Mouse (Mus musculus) midbrain, postnatal 0 days (tissue): ENCODE data around the gene 1110004F10Rik. TPM values are rescaled to one million over a fixed set of nuclear protein-coding genes. Genes with fewer than 3 reads are reported as not detected.

Source experiments
- ATAC-seq: fragments of 200-750 bp; cut with Nextera tagmentation; 2 replicates; pipeline ENCODE4 v1.8.0; 2017; ENCODE audit warnings: moderate number of reproducible peaks, mild to moderate bottlenecking, moderate TSS enrichment, moderate library complexity; ENCODE audit not compliant: low FRiP score
- DNase-seq: peaks from one replicate; pipeline ENCODE4 v3.0.0-alpha.2; 2015; ENCODE audit warnings: low spot score
- H3K27ac ChIP-seq: fragments of 300-500 bp; sonication (generic); 2 replicates; pipeline ENCODE4 v1.5.1; 2014; ENCODE audit warnings: low read depth, mild to moderate bottlenecking, low read length, mixed read lengths
- H3K27me3 ChIP-seq: fragments of 300-500 bp; sonication (generic); 2 replicates; pipeline ENCODE4 v1.6.1; 2014; ENCODE audit warnings: low read length, control low read depth, mixed read lengths; ENCODE audit not compliant: insufficient read depth
- H3K36me3 ChIP-seq: fragments of 300-500 bp; sonication (generic); 2 replicates; pipeline ENCODE4 v1.6.1; 2014; ENCODE audit warnings: low read length, control low read depth, mixed read lengths; ENCODE audit not compliant: insufficient read depth
- H3K4me1 ChIP-seq: fragments of 300-500 bp; sonication (generic); 2 replicates; pipeline ENCODE4 v1.6.1; 2014; ENCODE audit warnings: mild to moderate bottlenecking, control low read depth, antibody characterized with exemption, low read length, mixed read lengths; ENCODE audit not compliant: insufficient read depth
- H3K4me2 ChIP-seq: fragments of 300-500 bp; sonication (generic); 2 replicates; pipeline ENCODE4 v1.6.1; 2014; ENCODE audit warnings: low read depth, mild to moderate bottlenecking, low read length, mixed read lengths; ENCODE audit not compliant: poor library complexity, severe bottlenecking
- H3K4me3 ChIP-seq: fragments of 300-500 bp; sonication (generic); 2 replicates; pipeline ENCODE4 v1.5.1; 2014; ENCODE audit warnings: low read depth, mild to moderate bottlenecking, low read length, moderate library complexity
- H3K9ac ChIP-seq: fragments of 300-500 bp; sonication (generic); replicated peaks from 2 replicates; pipeline ENCODE4 v1.6.1; 2014; ENCODE audit warnings: mild to moderate bottlenecking, low read length, moderate library complexity, mixed read lengths; ENCODE audit not compliant: poor library complexity, severe bottlenecking
- H3K9me3 ChIP-seq: fragments of 300-500 bp; sonication (generic); 2 replicates; pipeline ENCODE4 v1.6.1; 2016; ENCODE audit warnings: low read length, control low read depth
- CTCF ChIP-seq: IDR thresholded peaks from 2 replicates; pipeline ENCODE4 v1.5.1; 2016; ENCODE audit warnings: antibody characterized with exemption, mild to moderate bottlenecking
- WGBS: fragments of 180-500 bp; shearing (Covaris S2); extraction: QIAGEN DNeasy Blood & Tissue Kit; methylation state at CpG from one replicate; pipeline ENCODE4 v1.1.7; 2014; 5-methylcytosine and 5-hydroxymethylcytosine counted together
- polyA plus RNA-seq: library from polyadenylated mRNA; unstranded; fragments of >200 nt; fragmentation: Nextera tagmentation; extraction: Ambion mirVana; gene quantifications from 2 replicates; pipeline ENCODE4 v1.2.1, GENCODE M21; 2015
- total RNA-seq: library from RNA; depleted of rRNA; stranded (reverse); fragments of >200 nt; gene quantifications from 2 replicates; pipeline ENCODE4 v1.2.3, GENCODE M21; 2014

The 1110004F10Rik gene
- total and polyA plus RNA-seq, 2 experiments from 2014 or later = 169 to 370 TPM

DNA sequence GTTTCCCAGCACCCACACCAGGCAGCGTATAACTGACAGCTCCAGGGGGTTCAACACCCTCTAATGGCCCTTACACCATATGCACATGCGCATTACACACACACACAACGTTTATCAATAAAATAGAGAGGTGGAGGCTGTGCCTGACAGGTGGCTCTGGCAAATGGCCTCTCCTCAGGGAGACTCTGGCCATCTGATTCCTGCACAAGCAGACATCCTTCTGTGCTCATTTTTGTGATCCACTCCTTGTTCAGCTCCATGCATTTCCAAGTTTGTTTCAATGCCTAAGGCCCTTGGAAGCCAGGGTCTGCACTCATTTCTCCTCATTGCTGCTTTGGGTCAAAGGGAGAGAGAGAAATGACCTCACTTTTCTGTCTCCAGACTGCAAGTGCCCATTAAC, 71.5 kb downstream of the 1110004F10Rik start:
- H3K4me3 ChIP-seq = no peak overlapping the region
- TF ChIP-seq CTCF = no peak
- H3K9me3 ChIP-seq = no peaks in the 10 kb centered on the region
- 78% methylated on average over 3 of the region's 3 CpGs for WGBS
- 0 out of 2 replicates have a peak, but pooled peaks cover 8% of the 10 kb centered on the region for H3K36me3 ChIP-seq
- DNase-seq (no peak), ATAC-seq (no peak)
- H3K27ac ChIP-seq = no peak overlapping the region
- no peaks in the 10 kb centered on the region for H3K27me3 ChIP-seq
- H3K4me2 ChIP-seq = no peak overlapping the region
- H3K9ac ChIP-seq = no peak overlapping the region
- no peaks in the 10 kb centered on the region for H3K4me1 ChIP-seq

DNA sequence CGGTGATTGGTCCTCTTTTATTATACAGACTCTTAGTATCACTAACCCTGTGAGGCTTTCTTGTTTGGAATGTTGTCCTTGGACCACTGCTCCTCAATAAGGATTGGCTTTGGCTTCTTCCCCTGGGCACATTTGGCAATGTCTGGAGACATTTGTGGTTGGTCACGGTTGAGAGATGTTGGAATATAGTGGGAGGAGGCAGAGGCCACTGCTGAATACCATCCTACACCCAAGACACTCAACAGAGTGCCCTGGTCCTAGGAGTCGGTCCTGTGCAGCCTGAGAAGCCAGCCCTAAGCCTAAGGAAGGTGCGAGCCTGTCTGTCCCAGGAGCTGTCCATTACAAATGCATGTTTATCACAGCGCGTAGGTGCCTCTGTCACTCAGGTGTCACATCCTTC, 72.3 kb downstream of the 1110004F10Rik start:
- no peaks in the 10 kb centered on the region for H3K27me3 ChIP-seq
- H3K9ac ChIP-seq = no peak overlapping the region
- H3K4me2 ChIP-seq = no peak overlapping the region
- 88% methylated on average over 6 of the region's 6 CpGs for WGBS
- 0 out of 2 replicates have a peak, but pooled peaks cover 3% of the 10 kb centered on the region for H3K36me3 ChIP-seq
- no peaks in the 10 kb centered on the region for H3K9me3 ChIP-seq
- no peaks in the 10 kb centered on the region for H3K4me1 ChIP-seq
- DNase-seq (no peak), ATAC-seq (no peak)
- TF ChIP-seq CTCF = no peak
- no peak overlapping the region for H3K4me3 ChIP-seq
- no peak overlapping the region for H3K27ac ChIP-seq

DNA sequence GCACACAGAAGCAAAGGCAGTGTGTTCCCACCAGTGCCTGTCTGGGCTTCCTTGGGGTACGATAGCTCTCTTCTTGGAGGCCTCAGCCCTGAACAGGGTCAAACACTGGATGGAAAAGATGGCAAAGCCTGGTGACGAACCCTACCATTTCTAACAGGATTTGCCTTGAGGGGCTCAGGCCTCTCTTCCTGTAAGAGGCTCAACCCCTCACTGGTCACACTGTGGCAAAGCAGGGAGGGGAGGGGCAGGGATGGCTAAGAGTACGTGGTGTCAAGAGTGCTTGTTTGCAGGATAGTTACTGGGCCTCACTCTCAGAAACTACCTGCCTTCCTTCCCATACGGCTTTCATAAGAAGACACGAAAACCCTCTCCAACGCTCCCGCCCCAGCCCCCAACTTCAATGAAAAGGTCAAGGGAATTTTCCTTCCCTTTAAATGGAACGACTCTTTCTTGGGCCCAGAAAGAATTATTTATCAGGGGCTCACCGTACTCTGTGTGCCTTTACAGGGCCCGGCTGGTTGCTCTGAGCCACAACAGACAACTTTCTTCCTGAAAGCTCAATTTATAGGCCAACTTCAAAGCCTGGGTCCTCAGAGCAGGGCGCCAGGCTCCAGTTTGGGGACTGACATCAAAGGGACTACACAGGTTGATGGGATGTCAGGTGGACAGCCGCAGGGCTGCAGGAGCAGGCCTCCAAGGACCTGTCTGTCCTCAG, 76.2 kb downstream of the 1110004F10Rik start:
- H3K9ac ChIP-seq = no peak overlapping the region
- 69% methylated on average over 12 of the region's 12 CpGs for WGBS
- ATAC-seq (no peak), DNase-seq (no peak)
- H3K27me3 ChIP-seq = no peaks in the 10 kb centered on the region
- no peak overlapping the region for H3K4me3 ChIP-seq
- no peak overlapping the region for H3K27ac ChIP-seq
- TF ChIP-seq CTCF = no peak
- H3K4me2 ChIP-seq = no peak overlapping the region
- no peaks in the 10 kb centered on the region for H3K36me3 ChIP-seq
- no peaks in the 10 kb centered on the region for H3K4me1 ChIP-seq
- no peaks in the 10 kb centered on the region for H3K9me3 ChIP-seq

DNA sequence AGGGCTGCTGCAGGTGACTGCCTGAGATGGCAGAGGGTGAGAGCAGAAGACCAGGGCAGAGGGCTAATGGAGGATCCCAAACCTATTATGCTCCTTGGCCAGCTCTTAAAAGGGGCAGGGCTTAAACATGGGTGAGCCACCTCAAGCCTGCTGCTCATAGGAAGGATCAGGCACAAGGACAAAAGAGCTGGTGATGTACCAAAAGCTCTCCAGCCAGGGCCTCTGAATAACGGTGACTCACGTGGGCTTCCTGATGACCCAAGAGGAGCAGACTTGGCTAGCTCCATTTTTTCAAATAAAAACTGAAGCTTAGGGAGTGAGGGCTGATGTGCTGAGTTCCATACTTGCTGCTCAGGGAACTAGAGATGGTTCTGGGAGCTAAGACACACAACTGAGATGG, 76.8 kb downstream of the 1110004F10Rik start:
- no peak for TF ChIP-seq CTCF

DNA sequence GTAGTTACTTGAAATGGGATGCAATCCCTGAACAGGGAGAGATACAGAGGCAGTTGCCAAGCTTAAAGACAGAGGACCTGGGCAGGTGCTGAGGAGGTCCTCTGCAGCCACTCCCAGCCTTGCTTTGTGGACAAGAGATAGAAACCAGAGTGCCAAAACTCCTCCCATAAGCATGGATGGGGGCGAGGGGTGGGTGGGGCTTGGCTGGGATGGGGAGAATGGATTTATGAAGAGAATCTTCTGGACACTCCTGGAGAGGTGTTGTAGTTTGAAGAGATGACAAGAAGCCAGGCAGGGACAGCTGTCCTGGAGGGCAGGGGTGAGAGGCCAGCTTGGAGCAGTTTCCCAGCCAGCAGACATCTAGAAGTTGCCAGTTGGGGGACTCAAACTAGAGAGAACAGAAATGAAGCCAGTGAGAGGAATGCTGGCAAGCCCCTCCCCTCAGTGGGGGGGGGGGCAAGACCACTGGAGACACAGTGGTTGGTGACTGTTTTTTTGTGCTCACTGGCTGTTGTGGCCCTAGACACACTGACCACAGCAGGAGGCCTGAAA, 80.2 kb downstream of the 1110004F10Rik start:
- Histone ChIP-seq H3K9ac (no peak overlapping the region), H3K27me3 (no peaks in the 10 kb centered on the region), H3K4me2 (no peak overlapping the region), H3K36me3 (no peaks in the 10 kb centered on the region), H3K27ac (no peak overlapping the region), H3K9me3 (no peaks in the 10 kb centered on the region), H3K4me3 (no peak overlapping the region), H3K4me1 (no peaks in the 10 kb centered on the region)
- no peak for TF ChIP-seq CTCF
- 62% methylated on average over 1 of the region's 1 CpGs for WGBS
- no peak for DNase-seq
- ATAC-seq = no peak

More for the DNA sequence above, 76.8 kb downstream of the 1110004F10Rik start:
- Histone ChIP-seq H3K4me3 (no peak overlapping the region), H3K4me2 (no peak overlapping the region), H3K4me1 (no peaks in the 10 kb centered on the region), H3K36me3 (no peaks in the 10 kb centered on the region), H3K27ac (no peak overlapping the region), H3K27me3 (no peaks in the 10 kb centered on the region), H3K9me3 (no peaks in the 10 kb centered on the region), H3K9ac (no peak overlapping the region)
- DNase-seq = no peak
- no peak for ATAC-seq
- 73% methylated on average over 2 of the region's 2 CpGs for WGBS

DNA sequence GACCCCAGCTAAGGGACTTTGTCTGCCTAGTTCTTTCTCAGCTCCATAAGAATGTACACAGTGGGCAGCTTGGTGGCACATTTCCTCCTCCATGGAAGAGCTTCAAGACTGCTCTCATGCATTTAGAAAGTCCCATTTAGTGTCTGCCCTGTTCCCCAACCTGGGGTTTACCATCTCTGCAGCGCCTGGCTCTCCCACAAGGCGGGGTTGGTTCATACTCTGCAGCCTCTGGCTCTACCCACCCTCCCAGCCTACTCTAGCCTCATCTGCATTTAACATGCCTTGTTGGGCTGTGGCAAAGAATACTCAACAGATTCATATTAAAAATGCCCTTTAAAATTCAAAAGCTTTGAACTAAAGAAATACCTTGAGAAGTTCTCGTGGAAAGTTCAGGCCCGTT, 81.5 kb downstream of the 1110004F10Rik start:
- H3K9ac ChIP-seq = no peak overlapping the region
- ATAC-seq (no peak), DNase-seq (no peak)
- H3K9me3 ChIP-seq = no peaks in the 10 kb centered on the region
- no peaks in the 10 kb centered on the region for H3K4me1 ChIP-seq
- 0 out of 2 replicates have a peak, but pooled peaks have one; percentile 2 for TF ChIP-seq CTCF
- 43% methylated on average over 4 of the region's 4 CpGs for WGBS
- no peak overlapping the region for H3K4me2 ChIP-seq
- H3K27ac ChIP-seq = no peak overlapping the region
- no peak overlapping the region for H3K4me3 ChIP-seq
- H3K36me3 ChIP-seq = no peaks in the 10 kb centered on the region
- H3K27me3 ChIP-seq = no peaks in the 10 kb centered on the region
